Mouse (Mus musculus) bone marrow macrophage, adult 2 months (primary cell): ENCODE data around the gene Cox10.

Experiments used
- CTCF ChIP-seq: IDR thresholded peaks from 2 replicates; pipeline ENCODE4 v1.5.1; 2012; ENCODE audit warnings: low read depth, mild to moderate bottlenecking, low read length, moderate library complexity
- POLR2A ChIP-seq: IDR thresholded peaks from 2 replicates; pipeline ENCODE4 v1.6.1; 2012; ENCODE audit warnings: mild to moderate bottlenecking, low read depth, low read length, borderline replicate concordance

- TF ChIP-seq POLR2A (no peak), CTCF (no peak)
Observed at GRCm38 (mm10) chr11:63936641-63937040, 142.6 kb downstream of the Cox10 start.
